Mouse (Mus musculus): ENCODE measurements at regions not wholly inside any gene's neighbourhood (a gene's known extent, or its start where the extent isn't known, plus 50 kb on each side); places are given as distances from the start of the nearest gene placed in this dataset.

DNA sequence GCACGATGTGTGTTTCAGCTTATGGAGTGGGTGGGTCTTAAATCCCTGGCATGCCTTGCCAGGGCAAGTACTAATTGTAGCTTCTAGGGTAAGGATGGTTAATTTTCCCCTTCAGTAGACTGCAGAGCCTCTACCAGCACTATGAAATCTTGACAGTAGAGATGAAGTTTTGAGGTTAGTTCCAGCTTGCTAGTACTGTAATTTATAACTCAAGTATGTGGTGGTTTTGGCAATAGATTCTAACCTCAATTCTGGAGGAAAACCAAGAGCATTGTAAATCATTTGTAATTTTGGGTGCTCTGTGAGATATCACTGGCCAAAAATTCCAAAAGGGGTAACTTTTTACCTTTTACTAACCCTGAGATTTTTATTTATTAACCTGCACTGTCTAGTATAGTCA lies 164.3 kb upstream of the Ednrb start:
- DNase-seq (ENCODE audit: low read depth) = no peak

DNA sequence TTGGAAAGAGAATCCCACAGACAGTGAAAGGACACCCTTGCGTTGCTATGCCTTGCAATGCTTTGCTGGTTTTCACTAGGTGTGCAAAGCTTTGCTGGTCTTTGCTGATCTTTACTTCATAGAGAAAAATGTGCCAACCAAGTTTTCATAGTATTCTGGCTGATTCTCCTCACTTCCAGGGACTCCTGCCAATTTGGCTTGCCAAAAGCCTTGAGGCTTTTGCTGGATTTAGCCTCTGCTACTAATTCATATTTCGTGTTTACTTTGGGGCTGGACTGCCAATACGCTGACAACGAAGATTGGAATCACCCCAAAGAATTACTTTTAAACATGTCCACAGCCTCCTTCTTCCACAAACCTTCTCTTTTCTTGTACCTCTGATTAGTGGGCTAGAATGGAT lies 162.2 kb upstream of the Ednrb start:
- DNase-seq (ENCODE audit: low read depth) = peak; percentile 34

DNA sequence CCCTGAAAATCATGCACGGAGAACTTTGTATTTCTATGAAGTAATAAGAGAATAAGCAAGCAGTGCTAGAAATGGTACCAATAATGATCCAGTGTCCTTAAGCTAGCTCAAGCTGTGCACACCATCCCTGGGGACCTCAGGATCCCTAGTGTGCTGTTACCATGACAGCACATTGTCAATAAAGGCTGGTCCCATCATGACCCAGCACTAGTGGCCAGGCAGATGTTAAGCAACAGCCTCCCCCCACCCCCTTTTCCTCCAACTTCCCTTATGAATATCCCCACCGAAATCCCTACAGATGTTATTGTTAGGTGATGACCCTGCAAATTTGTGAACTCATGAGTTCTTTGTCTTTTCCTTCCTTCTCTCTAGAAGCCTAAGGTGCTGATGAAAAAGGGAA lies 160.9 kb upstream of the Ednrb start:
- DNase-seq (ENCODE audit: low read depth) = no peak

DNA sequence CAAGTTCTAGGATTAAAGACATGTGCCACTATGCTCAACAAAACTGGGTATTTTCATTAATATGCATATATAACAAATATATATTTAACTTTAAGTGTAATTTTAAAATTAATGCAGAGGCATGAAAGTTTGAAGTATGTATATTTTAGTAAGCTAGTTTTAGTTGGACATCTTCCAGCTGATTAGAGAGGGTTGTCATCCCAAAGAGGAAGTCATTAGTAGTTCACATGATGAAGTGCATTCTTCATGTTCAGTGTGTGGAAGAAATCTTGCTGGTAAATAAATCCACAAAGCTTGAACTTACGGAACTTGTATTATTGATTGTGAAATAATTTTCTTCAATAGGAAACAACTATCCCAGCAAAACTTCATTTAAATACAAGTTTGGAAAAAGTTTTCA lies 158.2 kb upstream of the Ednrb start:
- no peak for DNase-seq (ENCODE audit: low read depth)

DNA sequence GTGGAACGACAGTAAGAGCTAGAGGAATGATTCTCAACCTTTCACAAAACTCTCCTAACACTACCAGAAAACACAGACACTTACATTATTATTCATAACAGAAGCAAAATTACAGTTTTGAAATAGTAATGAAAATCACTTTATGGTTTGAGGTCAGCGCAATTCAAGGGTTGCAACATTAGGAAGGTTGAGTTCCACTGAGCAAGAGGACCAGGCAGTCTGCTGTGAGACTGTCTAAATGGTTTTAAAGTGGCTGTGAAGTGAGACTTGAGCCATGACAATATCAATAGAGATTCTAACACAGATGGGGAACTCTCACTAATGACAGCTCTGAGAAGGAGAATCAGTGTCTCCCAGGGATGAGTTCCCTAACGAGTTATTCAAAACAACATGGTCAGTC lies 146.2 kb upstream of the Ednrb start:
- DNase-seq (ENCODE audit: low read depth) = no peak

DNA sequence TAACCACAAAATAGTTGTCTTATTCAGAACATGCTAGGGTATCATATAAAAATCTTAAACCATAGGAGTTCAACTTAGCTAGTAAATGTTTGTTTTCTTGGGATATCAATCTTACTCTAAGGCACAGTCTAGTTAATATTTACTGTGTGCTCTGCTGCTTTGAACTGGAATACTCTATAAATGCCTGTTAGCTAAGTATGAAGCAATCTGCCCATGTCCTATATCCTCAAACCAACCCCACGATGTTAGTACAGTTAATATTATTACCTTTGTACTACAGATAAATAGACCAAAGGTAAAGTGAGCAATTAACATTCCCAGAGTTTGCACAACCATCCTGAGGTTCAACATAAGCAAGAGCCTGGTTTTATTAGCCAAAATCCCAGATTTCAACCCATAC lies 145.7 kb upstream of the Ednrb start:
- no peak for DNase-seq (ENCODE audit: low read depth)

DNA sequence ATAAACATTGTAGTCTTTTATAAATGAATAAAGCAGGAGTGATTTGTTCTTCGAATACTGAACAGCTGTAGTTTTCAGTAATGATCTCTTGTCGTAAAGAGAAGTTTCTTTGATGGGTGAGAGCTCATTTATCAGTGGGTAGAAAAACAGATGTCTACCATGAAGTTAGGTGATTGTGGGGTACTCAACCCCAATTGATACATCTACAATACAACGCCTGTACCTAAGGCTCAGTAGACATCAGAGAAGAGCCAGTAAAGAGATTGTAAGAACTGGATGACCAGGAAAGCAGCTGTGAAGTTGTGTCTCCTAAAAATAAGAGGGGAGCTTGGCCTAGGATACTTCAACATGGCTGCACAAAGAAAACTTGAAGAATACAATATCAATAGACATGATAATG lies 143.1 kb upstream of the Ednrb start:
- no peak for DNase-seq (ENCODE audit: low read depth)

DNA sequence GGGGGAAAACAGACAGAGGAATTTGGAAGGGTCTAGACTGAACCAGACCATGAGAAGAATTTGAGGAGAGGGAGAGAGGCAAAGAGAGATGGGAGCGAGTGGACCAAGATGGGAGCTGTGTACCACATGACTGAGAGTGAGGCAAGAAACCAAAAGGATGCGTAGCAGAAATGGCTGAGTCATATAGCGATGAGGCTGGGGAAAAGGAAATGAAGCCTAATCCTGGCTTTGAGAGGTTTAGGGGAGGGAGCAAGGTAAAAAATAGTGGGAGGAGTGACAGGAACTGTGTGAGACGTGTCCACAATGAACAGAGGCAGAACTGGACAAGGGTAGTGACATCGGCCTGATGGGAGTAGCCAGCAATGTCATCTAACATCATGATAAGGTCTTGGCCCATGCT lies 140.1 kb upstream of the Ednrb start:
- no peak for DNase-seq (ENCODE audit: low read depth)

DNA sequence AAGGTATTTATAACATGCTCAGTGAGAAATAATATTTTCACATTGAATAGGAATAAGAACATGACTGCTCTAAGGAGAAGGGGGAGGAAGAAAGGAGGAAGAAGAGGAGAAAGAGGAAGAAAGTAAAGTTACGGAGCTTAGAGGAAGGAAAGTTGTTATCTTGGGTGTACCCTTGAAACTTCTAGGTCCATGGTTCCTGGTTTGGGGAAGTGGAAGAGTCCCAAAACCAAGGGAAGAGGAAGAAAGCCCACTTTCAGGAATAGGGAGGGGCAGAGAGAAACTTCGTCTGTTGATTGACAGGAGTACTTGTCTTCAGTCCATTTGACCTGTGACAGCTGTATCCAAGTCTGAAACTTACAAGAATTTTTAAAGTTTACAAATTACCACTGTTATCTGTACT lies 134.6 kb upstream of the Ednrb start:
- no peak for DNase-seq (ENCODE audit: low read depth)

DNA sequence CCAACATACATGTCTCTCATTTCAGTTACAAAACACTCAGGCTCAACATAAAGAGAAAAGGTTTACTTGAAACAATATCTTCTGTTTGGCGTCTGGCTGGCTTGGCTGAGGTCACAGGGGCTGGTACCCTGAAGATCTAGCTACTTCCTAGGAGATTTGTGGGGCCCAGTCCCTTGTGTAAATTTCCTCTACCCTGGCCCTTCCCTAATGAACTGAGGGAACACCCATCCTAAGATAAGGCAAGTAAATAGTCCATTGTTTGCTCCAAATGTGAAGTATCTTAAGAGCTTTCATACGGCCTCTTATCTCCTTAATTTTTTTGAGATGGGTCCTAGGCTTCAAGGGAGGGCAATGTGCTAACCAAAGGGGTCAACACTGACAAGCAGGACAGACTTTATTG lies 133.6 kb upstream of the Ednrb start:
- DNase-seq (ENCODE audit: low read depth) = no peak

DNA sequence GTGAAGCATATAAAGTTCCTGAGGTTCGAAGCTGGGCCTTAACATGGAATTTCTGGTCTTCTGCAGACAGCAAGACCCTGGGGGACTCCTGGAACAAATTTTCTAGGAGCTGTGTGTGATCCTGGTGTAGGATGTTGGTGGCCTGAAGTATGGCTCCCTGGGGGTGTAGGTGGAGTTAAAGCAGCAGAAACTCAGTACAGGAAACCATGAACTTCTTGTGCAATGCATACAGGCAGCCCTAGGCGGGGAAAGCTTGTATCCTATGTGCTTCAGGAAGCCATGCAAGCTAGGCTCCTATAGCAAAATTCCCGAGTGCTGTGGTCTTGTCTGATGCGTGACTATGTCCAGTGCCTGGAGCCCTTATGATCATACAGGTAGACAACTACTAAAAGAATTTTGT lies 129.8 kb upstream of the Ednrb start:
- DNase-seq (ENCODE audit: low read depth) = no peak

DNA sequence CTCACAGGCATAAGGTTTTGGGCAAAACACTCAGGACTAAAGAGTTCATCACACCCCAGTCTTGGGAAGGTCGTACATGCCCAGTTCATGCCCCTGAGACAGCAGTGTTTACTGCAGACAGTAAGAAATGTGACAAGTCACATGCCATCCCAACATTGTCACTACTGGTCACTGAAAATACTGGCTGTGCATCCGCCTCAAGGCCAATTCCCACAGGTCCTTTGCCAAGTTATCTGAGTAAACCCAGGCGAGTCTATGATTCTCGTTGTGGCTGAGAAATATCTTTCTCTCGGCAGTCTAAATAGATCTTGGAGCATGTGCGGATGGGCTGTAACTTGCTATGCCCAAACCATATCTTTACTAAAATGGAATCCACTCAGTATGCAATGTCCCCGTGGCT lies 128.9 kb upstream of the Ednrb start:
- DNase-seq (ENCODE audit: low read depth) = peak; percentile 1

DNA sequence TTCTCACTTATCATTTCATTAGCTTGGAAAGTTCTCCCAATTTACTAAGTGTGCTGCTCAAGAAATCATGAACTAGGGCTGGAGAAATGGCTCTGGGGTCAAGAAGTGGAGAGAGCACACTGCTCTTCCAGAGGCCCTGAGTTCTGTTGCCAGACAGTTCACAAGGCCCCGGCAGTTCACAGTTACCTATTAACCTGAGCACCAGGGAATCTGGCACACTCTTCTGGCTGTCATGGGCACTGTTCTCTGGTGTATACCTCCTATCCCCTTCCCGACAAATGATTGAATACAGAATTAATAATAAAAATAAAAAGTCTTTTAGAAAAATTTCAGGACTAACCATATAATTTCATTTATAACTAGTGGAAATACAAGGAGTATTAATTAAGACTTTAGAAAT lies 125.1 kb upstream of the Ednrb start:
- no peak for DNase-seq (ENCODE audit: low read depth)

DNA sequence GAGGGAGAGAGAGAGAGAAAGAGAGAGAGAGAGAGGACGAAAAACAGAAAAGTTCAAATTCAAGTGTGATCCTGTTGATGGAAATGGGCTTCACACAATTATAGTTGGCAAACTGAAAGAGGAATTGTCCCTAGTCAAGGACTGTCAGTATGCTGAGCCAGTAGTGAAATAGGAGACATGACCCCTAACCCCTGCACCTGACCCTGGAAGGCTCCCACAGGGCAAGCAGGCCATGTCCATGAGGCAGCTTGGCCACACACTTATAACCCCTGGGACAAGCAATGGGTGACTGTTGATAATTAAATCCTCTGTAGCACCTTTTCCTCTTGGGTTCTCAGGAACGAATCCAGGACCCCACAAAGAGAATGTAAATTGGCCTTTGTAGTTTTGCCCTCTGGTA lies 122.1 kb upstream of the Ednrb start:
- no peak for DNase-seq (ENCODE audit: low read depth)

DNA sequence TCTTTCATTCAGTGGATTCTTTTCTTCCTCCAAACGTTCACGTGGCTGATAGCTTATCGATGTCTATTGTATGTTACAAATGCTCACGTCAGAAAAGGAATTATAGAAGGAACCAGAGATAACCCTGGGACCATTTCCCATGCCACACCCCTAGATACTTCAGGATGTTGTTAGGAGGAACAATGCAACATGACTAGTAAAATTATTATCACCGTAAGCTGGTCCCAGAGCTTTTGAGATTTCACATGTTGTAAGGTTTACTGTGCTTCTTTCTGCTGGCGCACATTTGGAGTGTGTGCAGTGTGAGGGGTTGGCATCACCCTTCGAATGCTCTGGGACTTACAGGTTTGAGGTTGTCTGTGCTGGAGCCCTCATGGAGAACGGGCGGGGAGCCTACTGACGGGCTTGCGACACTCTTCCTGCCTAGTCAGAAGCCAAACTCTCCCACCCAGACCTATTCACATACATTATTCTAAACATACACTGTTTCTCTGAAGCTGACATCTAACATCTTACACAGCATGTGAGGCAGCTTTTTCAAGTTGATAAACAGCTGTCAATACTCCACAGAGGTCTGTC lies 118.2 kb upstream of the Ednrb start:
- DNase-seq (ENCODE audit: low read depth) = no peak

DNA sequence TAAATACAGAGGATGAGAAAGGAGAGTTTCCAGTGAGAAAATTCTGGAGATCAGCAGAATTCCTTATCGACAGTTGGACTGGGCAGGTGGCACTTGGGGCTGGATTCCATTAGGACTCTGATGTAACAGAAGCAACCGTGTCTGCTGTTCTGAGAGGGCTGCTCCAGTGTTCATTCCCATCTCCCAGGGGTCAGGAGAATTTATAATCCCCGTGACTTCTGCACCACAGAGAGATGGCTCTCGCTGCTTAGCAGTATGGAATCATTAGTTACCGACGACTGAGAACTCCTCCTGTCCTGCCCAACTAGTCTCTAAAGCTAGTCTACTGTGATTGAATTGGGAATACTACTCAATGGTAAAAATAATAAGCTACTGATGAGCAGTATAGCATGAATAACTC lies 107.7 kb upstream of the Ednrb start:
- DNase-seq (ENCODE audit: low read depth) = no peak

DNA sequence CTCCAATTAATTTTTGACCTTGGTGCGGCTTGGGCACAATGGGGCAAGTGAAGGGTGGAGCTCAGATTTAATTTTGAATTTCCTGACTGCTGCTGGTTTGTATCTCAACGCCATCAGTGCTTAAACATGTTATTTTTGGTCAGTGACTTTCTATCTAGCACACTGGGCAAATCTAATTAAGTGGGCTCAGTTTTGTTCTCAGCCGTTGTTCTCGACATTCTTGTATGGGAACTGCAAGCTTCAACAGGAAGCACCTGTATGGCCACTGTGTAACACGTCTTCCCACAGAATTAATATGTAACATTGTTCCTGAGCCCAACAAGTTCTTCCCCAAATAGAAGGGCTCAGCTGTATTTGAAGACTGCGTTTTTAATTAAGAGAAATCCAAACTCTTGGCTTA lies 105.7 kb upstream of the Ednrb start:
- DNase-seq (ENCODE audit: low read depth) = no peak

DNA sequence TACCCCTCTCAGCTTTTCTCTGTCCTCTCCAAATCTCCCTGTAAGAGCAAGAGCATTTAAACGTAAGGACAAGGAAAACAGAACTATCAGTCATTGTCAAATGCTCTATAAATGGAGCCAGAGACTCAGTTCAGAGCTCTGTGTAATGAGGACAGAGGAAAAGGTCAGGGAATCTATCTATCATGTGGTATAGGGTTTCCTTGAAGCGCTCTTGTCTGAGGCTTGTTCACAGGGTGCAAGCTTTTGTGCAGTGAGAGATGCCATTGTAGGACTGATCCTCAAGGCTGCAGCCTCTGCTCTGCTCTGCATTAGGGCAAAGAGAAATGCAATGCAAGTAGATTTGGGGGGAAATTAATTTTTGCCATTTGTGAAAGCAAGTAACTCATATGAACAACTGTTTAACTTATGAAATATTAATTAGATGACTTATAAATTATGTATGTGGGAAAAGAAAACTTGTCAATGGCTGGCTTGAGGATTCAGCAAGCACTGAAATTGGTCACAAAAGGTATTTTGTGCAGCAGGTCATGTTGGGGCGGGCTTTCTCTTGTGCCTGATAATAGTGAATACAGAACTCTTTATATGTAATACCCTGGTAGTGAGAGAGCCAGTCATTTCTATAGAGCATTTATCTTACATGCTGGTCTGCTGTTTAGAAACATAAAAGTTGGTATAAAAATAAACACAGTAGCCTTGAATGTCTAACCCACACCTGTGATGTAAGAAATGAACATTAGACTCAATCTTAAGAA lies 104.0 kb upstream of the Ednrb start:
- DNase-seq (ENCODE audit: low read depth) = no peak

DNA sequence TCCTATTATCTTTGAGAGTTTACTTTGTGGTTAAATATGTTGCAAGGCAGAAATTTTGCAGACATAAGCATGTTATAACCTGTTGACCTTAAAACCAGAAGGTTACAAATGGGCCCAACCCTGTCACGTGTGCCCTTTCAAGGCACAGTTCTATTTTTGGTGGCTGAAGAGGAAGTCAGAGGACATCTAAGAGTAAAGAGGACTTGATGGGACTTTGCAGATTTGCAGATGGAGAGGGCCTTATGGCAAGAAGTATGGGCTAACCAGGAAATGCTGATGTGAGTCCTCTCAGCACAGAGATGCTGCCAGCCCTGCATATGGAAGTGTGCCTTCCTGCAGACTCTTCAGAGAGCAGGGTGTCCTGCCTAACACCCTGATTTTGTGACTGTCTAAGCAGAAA lies 101.6 kb upstream of the Ednrb start:
- DNase-seq (ENCODE audit: low read depth) = no peak

DNA sequence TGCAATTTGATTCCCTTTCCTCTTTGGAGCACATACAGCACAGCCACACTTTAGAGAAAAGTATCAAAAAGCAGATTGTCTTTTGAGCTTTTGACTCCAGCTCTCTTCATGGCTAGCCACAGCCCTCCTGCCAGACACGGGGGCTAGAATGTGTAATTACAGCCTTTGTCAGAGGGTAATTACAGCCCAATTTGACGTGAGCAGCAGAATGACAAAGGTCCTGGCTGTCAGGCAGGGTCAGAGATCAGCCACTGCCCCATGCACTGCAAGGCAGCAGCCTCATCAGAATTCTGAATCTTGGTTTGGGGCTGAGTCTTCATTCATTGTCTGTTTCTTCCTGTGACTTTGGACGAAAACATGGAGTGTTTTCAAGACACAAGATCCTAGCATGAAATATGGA lies 95.7 kb upstream of the Ednrb start:
- DNase-seq (ENCODE audit: low read depth) = no peak

DNA sequence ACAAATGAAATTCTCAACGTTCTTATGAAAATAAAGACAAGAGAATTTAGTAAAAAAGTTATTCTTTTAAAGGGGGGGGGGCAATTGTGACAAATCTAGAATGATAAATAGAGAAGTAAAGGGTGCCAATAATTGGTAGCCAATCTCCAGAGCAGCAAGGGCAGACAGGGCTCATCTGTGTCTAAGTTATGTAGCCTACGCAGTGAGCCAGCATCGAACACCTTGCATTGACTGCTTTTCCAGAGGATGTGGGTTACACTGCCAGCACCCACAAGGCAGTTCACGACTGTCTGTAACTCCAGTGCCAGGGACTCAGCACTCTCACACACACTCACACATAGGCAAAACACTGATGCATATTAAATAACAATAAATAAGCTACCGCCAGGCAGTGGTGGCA lies 94.7 kb upstream of the Ednrb start:
- DNase-seq (ENCODE audit: low read depth) = no peak

DNA sequence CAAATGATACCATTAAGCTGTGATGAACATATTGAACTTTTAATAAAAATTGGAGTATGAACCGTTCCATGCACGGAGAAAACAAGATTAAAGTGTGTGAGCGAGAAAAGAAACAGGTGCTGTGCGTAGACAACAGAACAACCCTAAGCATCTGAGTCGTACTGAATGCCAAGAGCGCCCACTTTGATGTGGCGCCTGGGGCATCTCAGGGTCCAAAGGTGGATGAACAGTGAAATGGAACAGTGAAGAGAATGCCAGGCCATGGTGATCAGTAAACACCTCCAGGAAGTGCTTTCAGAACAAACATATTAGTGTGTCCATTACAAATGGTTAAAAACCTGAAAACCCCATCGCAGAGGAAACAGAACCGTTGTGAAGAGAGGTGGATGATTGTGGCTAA lies 94.0 kb upstream of the Ednrb start:
- no peak for DNase-seq (ENCODE audit: low read depth)

DNA sequence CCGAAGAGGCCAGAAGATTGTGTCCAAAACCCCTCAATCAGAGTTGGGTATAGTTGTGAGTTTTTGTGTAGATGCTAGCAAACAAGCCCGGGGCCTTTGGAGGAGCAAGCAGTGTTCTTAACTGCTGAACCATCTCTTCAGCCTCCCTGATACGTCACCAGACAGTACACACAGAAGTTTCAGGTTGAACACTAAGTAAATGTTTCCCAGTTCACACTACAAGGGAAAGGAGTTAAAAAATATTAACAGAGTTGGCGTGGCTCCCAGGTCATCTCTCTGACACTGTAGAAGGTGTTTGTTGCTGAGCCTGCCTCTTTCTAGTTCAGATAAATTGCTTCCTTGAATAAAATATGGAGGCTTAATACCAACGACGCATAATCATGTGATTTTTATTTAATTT lies 93.5 kb upstream of the Ednrb start:
- no peak for DNase-seq (ENCODE audit: low read depth)

DNA sequence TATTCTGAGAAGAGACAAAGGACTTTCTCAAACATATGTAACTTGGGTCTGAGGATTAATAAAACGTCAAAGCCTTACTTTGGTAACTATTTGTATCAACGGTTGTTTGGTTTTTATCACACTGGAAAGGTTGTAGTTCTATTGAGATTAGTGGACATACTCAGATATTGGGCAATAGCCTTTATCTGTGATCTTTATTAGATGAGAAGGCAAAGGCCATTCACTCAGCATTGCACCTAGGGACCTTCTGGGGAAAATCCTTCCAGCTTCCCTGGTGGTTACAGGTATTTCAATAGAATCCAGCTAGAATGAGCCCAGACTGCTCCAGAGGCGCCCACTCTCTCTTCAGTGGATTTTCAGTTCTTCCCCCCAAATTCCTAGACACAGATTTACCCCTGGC lies 89.6 kb upstream of the Ednrb start:
- no peak for DNase-seq (ENCODE audit: low read depth)
